Mouse (Mus musculus): ENCODE measurements at regions not wholly inside any gene's neighbourhood (a gene's known extent, or its start where the extent isn't known, plus 50 kb on each side); places are given as distances from the start of the nearest gene placed in this dataset.
A peak's percentile ranks its signal among the peaks of the same experiment; 100 is the strongest.

- no peak for DNase-seq
Measured at GRCm38 (mm10) chrX:57711914-57712313, 208.4 kb upstream of the Gpr101 start.

- DNase-seq: no peak
Measured at GRCm38 (mm10) chrX:57709115-57709877, 205.7 kb upstream of the Gpr101 start.

DNA sequence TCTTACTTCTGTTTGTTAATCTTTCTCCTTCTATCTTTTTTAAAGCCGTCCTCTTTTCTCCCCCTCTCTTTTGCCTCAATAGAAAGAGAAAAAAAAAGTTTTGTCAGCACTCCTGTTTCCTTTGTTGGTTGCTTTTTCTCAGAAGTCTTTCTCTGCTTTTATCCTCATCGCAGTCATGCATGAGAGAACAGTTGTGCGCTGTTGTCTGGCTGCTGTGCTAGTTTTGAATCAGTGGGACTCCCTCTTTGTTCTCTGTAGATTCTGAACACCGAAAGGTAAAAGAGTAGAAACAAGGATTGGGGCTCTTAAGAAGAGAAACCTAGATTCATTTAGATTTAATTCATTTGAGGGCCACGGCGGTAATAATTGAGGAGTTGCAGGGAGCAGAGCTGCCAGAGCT is 204.9 kb upstream of the Gpr101 start:
- DNase-seq: no peak

DNA sequence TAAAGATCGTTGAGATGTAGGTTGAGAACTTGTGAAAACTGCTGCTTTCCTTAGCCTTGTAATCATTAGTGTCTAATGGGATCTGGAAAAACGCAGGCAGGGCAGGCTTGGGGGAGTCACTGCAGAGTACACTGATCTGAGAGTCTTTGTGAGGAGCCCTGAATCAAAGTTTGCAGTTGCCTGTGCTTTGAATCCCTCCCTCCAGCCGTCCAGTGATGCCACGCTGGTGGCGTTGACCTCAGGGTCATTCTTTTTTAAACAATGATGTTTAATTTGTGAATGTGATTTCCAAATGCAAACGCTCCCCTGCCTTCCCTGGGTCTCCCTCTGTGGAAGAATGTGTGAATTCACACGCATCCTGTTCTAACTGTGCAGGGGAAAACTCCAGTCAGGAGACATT is 204.4 kb upstream of the Gpr101 start:
- DNase-seq: no peak

GRCm38 (mm10) chrX:57706683-57707308 is 203.2 kb upstream of the Gpr101 start:
- DNase-seq: no peak

DNA sequence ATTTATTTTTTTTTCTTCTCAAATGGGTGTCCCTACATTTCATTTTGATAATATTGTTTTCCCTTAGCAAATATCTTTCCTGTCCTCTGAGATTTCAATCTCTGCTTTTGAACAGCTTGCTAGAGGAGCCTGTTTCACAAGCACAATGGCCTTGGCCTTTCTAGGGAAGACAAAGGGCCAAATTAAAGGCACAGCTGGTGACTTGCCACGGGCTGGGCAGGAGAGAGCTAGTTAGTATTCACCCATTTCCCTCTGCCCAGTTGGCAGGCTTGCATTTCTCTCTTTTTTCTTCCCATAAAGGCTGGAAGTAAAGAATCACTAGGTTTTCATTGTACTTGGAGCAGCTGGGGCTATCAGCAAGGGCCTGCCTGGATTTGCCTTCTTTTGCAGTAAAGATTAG is 188.9 kb upstream of the Gpr101 start:
- DNase-seq: no peak

GRCm38 (mm10) chrX:57676764-57677163 is 173.2 kb upstream of the Gpr101 start:
- DNase-seq: no peak

DNA sequence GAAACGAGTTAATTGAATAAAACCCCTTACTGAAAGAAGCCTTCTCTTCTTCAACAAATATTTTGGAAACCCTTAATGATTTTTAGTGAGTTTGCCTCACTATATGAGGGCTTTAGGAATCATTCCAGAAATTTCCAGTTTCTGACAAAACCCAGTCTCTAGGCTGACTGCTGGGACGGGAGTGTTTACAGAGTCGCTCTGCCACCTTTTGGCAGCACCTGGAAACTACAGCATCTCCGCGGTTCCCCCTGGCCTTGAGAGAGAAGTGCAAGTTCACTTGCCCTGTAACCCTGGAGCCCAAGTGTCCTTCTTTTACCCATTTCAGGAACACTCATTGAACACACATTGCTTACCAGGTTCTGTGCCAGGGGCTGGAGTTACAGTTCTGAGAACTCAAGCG is 171.4 kb upstream of the Gpr101 start:
- peak; percentile 5 for DNase-seq

DNA sequence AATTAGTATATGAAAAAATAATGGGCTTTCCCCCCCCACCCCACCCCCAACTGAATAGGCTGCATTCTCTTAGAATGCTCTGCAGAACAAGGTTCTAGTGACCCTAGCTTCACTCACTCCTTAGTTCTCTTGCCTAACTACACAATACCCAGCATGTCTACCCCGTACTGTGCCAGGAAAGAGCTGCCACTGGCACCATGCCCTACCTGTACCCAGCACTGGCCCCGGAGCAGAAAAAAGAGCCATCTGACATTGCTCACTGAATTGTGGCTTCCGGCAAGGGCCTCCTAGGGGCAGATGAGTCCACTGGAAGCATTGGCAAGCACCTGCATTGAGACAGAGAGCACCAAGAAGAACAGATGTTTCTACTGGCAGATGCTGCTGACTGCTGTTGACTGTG is 156.0 kb upstream of the Gpr101 start:
- no peak for DNase-seq

DNA sequence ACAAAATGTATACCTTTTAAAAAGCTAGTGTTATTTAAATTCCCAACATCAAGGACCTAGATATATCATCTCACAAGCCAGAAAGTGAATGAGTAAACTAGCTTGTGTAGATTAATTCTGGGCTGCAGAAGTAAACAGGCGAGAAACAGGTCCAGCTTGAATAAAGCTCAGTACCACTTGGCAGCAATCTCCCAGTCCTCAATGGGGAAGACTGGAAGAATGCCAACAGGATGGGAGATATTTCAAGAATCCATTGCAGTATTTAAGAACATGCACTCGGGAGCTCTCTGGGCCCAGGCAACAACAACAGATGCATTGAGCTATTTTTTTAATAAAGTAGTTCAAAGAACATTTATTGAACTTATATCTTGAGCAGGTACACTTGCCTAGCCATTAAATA is 152.5 kb upstream of the Gpr101 start:
- DNase-seq: no peak

DNA sequence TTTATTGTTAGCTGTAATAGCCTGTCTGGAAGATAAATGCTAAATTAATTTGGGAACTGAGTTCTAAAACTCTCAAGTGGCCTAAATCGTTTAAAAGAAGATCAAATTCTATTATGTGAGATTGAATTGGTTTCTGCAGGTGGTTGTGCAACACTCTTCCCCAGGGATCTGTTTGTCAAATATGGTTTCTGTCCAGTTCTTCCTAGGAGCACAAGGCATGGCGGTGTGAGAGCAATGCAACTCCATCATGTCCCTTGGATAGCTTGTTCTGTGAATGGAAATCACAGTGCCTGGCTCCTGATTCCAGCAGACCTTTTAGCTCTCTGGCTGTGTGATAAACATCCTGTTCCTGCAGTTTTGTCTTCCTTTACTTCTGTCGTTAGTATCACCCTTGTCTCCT is 151.9 kb upstream of the Gpr101 start:
- no peak for DNase-seq

All from kidney, adult 18-20 months (tissue).